Mouse (Mus musculus): Measurements from ENCODE around the gene Dock2. TPM values are rescaled to one million over a fixed set of nuclear protein-coding genes. Genes with fewer than 3 reads are reported as not detected.

Gene Dock2
- polyA plus RNA-seq, 1 experiment = 0.51 TPM

DNA sequence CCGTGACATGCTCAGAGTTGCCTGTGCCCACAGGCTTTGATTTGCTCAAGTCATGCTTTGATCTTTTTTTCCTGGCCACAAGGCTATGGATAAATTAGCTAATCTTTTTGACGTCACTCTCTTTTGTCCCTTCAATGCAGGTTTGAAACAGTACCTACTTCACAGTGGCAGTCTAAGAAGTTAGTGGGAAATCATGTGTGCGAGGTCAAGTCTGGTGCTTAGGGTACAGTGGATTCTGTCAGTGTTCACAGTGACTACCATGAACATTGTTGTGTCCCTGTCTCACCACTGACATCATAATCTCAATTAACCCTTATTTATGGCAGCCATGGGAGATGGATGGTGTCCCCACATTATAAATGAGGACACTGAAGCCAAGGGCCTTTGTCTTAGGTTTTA lies 506.6 kb downstream of the Dock2 start:
- DNase-seq (ENCODE audit: low read depth) = no peak
- no peak for TF ChIP-seq CTCF (IDR thresholded peaks at IDR 0.05; ENCODE audit: borderline replicate concordance, extremely low read depth, insufficient read depth, insufficient read length)
- no peak for TF ChIP-seq POLR2A (IDR thresholded peaks at IDR 0.05; ENCODE audit: borderline replicate concordance, extremely low read depth, insufficient read depth, insufficient read length, poor library complexity, severe bottlenecking)

DNA sequence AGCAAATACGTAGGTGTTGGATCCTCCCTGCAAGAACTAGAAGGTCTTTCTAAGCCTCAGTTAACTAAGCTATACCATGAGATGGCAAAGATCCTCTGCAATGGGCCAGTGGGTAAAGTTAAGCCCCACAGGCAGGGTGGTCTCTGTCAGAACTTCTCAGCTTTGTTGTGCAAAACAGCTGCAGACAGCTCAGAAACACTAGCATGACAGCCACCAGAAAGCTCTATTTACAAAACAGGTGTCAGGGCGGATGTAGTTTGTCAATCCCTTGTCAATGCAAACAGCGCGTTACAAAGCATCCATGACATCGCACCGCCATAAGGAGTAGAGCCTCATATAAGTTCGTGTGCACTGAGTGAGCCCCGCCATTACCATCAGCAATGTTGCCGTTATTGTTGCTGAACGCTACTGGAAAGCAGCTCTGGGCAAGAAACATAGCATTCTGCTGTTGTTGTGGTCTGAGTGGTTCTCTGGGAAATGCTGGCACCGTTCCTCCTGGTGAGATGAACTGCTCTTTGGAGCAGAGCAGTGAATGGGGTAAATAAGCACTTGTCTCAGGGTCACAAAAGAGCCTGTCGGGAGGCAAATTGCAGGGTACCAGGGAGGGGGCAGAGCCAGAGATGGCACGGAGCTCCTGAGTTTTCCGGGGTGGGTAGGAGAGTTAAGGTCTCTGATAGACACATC lies 507.2 kb downstream of the Dock2 start:
- TF ChIP-seq POLR2A (IDR thresholded peaks at IDR 0.05; ENCODE audit: borderline replicate concordance, extremely low read depth, insufficient read depth, insufficient read length, poor library complexity, severe bottlenecking) = no peak
- no peak for TF ChIP-seq CTCF (IDR thresholded peaks at IDR 0.05; ENCODE audit: borderline replicate concordance, extremely low read depth, insufficient read depth, insufficient read length)
- peak; percentile 94 for DNase-seq (ENCODE audit: low read depth)

DNA sequence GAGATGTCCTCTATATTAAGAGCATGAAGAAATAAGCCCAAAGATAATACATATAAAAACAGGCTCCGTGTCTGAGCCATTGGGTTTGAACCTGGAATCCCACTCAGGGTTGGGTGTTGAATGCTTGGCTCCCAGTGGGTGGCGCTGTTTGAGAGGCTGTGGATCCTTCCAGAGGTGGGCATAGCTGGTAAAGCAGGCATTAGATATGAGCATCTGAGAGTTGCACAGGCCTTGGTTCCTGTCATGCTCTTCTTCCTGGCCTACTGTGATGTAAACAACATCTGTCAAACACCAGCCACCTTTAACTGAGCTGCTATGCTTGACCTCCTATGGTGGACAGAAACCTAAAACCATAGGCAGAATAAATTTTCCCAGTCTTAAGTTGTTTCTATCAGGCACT lies 507.8 kb downstream of the Dock2 start:
- peak; percentile 41 for DNase-seq (ENCODE audit: low read depth)
- TF ChIP-seq CTCF (IDR thresholded peaks at IDR 0.05; ENCODE audit: borderline replicate concordance, extremely low read depth, insufficient read depth, insufficient read length) = peak; percentile 57
- no peak for TF ChIP-seq POLR2A (IDR thresholded peaks at IDR 0.05; ENCODE audit: borderline replicate concordance, extremely low read depth, insufficient read depth, insufficient read length, poor library complexity, severe bottlenecking)

- peak; percentile 84 for DNase-seq (ENCODE audit: low read depth)
- TF ChIP-seq CTCF (IDR thresholded peaks at IDR 0.05; ENCODE audit: borderline replicate concordance, extremely low read depth, insufficient read depth, insufficient read length) = no peak
Measured at GRCm38 (mm10) chr11:34272016-34272415, 511.7 kb downstream of the Dock2 start.

DNA sequence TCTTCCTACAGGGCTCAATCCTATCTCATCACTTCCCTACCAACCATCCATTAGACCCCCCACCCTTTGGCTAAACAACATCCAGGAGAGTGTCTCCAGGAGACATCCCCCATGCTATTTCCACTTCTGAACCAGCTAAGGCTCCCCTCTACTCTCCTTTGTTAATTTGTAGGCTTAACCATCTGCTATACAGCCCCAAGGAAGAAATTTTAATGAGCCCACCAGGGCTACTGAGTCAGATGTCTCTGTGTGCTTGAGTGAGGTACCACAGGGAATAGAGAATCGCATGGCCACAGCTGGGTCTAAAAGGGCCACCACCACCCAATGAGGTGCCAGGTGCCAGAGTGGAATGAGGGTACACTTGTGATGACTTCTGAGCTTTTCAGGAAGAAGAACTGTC lies 519.6 kb downstream of the Dock2 start:
- TF ChIP-seq CTCF (IDR thresholded peaks at IDR 0.05; ENCODE audit: borderline replicate concordance, extremely low read depth, insufficient read depth, insufficient read length) (no peak), POLR2A (IDR thresholded peaks at IDR 0.05; ENCODE audit: borderline replicate concordance, extremely low read depth, insufficient read depth, insufficient read length, poor library complexity, severe bottlenecking) (no peak)

DNA sequence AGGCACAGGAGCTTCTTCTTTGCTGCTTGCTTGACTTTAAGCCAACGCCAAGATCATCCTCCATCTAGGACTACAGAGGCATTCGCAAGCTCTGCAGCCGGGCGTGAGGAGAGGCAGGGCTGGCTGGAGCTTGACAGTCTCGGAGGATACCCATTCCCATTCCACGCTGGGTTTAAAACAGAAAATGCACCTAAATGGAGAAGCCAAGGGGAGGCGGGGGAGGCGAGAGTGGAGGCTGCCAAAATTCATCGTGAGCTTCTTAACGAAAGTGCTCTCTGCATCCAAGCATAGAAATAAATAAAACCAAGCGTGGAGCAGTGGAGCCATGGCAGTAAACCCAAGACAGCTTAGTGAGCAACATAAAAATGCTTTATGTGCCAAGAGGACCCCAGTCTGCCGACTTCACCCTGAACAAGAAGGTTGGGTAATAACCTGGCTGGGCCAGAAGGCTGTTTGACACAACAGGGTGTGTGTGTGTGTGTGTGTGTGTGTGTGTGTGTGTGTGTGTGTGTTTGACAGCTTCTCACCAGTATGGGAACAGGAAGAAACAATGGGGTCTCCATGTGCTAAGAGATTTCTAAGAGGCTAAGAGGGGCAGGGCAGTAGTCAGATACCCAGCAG lies 524.7 kb downstream of the Dock2 start:
- TF ChIP-seq CTCF (IDR thresholded peaks at IDR 0.05; ENCODE audit: borderline replicate concordance, extremely low read depth, insufficient read depth, insufficient read length) (no peak), POLR2A (IDR thresholded peaks at IDR 0.05; ENCODE audit: borderline replicate concordance, extremely low read depth, insufficient read depth, insufficient read length, poor library complexity, severe bottlenecking) (no peak)
- DNase-seq (ENCODE audit: low read depth) = peak; percentile 12

More for the DNA sequence above, 519.6 kb downstream of the Dock2 start:
- DNase-seq (ENCODE audit: low read depth) = no peak

DNA sequence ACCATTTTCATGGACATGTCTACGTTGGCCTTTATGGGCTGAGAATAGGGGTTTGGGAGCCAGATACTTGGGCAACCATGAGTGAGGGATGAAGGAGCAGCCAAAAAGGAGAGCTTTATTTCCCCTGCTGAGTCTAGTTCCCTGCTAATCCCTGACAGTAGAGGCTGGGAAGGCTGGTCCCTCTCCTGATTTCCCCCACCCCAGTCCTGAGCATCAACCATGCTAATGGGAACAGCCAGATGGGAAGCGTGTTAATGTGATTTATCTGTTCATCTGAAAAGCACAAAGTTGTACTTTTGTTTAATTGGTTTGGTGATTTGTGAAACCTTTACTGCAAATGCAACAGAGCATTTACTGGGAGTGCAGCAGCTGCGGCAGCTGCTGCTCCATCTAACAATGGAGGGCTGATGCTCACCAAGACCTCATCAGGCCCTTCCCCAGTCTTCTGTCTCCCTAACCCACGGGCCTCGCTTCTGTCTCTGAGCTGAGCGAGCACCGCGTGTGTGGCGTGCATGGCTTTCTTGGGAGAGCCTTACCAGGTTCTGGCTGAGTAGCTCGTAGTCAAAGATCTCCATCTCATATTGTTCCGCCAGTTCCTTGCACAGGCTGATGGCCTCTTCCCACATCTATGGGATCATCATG lies 526.0 kb downstream of the Dock2 start:
- TF ChIP-seq CTCF (IDR thresholded peaks at IDR 0.05; ENCODE audit: borderline replicate concordance, extremely low read depth, insufficient read depth, insufficient read length) = no peak
- no peak for TF ChIP-seq POLR2A (IDR thresholded peaks at IDR 0.05; ENCODE audit: borderline replicate concordance, extremely low read depth, insufficient read depth, insufficient read length, poor library complexity, severe bottlenecking)
- no peak for DNase-seq (ENCODE audit: low read depth)

GRCm38 (mm10) chr11:34242979-34243378 lies 540.7 kb downstream of the Dock2 start:
- TF ChIP-seq CTCF (IDR thresholded peaks at IDR 0.05; ENCODE audit: borderline replicate concordance, extremely low read depth, insufficient read depth, insufficient read length) (no peak), POLR2A (IDR thresholded peaks at IDR 0.05; ENCODE audit: borderline replicate concordance, extremely low read depth, insufficient read depth, insufficient read length, poor library complexity, severe bottlenecking) (no peak)
- DNase-seq (ENCODE audit: low read depth) = no peak

DNA sequence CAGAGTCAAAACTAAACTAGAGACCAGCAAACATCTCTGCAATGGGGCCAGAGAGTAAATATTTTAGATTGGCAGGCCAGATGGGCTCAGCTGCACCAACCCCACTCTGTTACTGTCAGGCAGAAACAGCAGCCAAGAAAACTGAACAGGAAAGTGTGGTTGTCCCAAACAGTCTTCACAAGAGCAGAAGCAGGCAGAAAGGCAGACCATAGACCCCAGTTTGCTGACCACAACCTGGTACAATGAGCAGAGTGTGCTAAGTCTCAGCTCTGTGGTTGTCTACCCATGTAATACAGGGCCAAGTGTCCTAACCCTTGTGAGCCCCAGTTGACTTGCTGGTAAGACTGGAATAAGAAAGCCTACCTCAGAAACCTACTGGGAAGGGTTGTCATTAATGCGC lies 543.4 kb downstream of the Dock2 start:
- no peak for DNase-seq (ENCODE audit: low read depth)
- no peak for TF ChIP-seq POLR2A (IDR thresholded peaks at IDR 0.05; ENCODE audit: borderline replicate concordance, extremely low read depth, insufficient read depth, insufficient read length, poor library complexity, severe bottlenecking)
- TF ChIP-seq CTCF (IDR thresholded peaks at IDR 0.05; ENCODE audit: borderline replicate concordance, extremely low read depth, insufficient read depth, insufficient read length) = no peak

DNA sequence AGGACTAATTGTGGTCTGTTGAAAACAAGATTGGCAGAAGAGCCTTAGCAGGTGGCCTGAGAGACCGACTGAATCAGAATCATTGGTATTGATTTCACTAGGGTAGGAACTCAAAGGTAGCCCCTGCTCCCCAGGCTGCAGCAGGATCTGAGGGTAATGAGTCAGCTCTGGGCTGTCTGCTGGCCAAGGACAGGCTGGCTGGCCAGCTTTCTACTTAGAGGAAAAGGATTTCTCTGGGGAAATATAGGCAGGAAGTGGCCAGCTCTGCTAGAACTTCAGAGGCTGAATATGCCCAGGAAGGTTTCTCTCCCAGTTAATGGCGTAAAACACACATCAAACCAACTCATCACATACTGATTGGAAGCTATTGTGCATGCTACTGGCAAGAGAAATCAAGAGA lies 544.0 kb downstream of the Dock2 start:
- TF ChIP-seq POLR2A (IDR thresholded peaks at IDR 0.05; ENCODE audit: borderline replicate concordance, extremely low read depth, insufficient read depth, insufficient read length, poor library complexity, severe bottlenecking) = no peak
- TF ChIP-seq CTCF (IDR thresholded peaks at IDR 0.05; ENCODE audit: borderline replicate concordance, extremely low read depth, insufficient read depth, insufficient read length) = no peak
- DNase-seq (ENCODE audit: low read depth) = no peak

GRCm38 (mm10) chr11:34236885-34237284 lies 546.8 kb downstream of the Dock2 start:
- TF ChIP-seq CTCF (IDR thresholded peaks at IDR 0.05; ENCODE audit: borderline replicate concordance, extremely low read depth, insufficient read depth, insufficient read length) (no peak), POLR2A (IDR thresholded peaks at IDR 0.05; ENCODE audit: borderline replicate concordance, extremely low read depth, insufficient read depth, insufficient read length, poor library complexity, severe bottlenecking) (no peak)
- DNase-seq (ENCODE audit: low read depth) = no peak
